Mouse (Mus musculus) embryonic facial prominence, embryonic 12.5 days (tissue): ENCODE data around the gene Mcm3. TPM values are rescaled to one million over a fixed set of nuclear protein-coding genes. Genes with fewer than 3 reads are reported as not detected.
"Not testable (repeated sequence)": the region's sequence is repeated elsewhere in the genome, so short reads cannot be mapped to it uniquely, and the experiment has no call there.

Source experiments
- ATAC-seq: fragments of 200-750 bp; cut with Nextera tagmentation; 2 replicates; pipeline ENCODE4 v1.8.0; 2017; ENCODE audit not compliant: insufficient number of reproducible peaks, insufficient read depth, low FRiP score, low TSS enrichment
- H3K27ac ChIP-seq: fragments of 300-500 bp; sonication (generic); 2 replicates; pipeline ENCODE4 v1.5.1; 2016; ENCODE audit warnings: mild to moderate bottlenecking
- H3K27me3 ChIP-seq: fragments of 300-500 bp; sonication (generic); 2 replicates; pipeline ENCODE4 v1.6.1; 2016; ENCODE audit warnings: mild to moderate bottlenecking, moderate library complexity
- H3K36me3 ChIP-seq: fragments of 300-500 bp; sonication (generic); 2 replicates; pipeline ENCODE4 v1.6.1; 2016; ENCODE audit warnings: mild to moderate bottlenecking
- H3K4me1 ChIP-seq: fragments of 300-500 bp; sonication (generic); 2 replicates; pipeline ENCODE4 v1.6.1; 2016
- H3K4me2 ChIP-seq: fragments of 300-500 bp; sonication (generic); replicated peaks from 2 replicates; pipeline ENCODE4 v1.6.1; 2016; ENCODE audit warnings: mild to moderate bottlenecking, moderate library complexity
- H3K4me3 ChIP-seq: fragments of 300-500 bp; sonication (generic); 2 replicates; pipeline ENCODE4 v1.5.1; 2016; ENCODE audit warnings: mild to moderate bottlenecking
- H3K9ac ChIP-seq: fragments of 300-500 bp; sonication (generic); 2 replicates; pipeline ENCODE4 v1.6.1; 2016; ENCODE audit warnings: mild to moderate bottlenecking, moderate library complexity
- H3K9me3 ChIP-seq: fragments of 300-500 bp; sonication (generic); 2 replicates; pipeline ENCODE4 v1.6.1; 2016; ENCODE audit warnings: mild to moderate bottlenecking, moderate library complexity
- WGBS: fragments of 180-500 bp; shearing (Covaris S2); methylation state at CpG from one replicate; pipeline ENCODE4 v1.1.7; 2016; 5-methylcytosine and 5-hydroxymethylcytosine counted together
- polyA plus RNA-seq: library from polyadenylated mRNA; unstranded; fragments of >200 nt; fragmentation: Nextera tagmentation; extraction: Ambion mirVana; gene quantifications from 2 replicates; pipeline ENCODE4 v1.2.1, GENCODE M21; 2016

Gene Mcm3
- polyA plus RNA-seq, 1 experiment from 2014 or later = 155 TPM

DNA sequence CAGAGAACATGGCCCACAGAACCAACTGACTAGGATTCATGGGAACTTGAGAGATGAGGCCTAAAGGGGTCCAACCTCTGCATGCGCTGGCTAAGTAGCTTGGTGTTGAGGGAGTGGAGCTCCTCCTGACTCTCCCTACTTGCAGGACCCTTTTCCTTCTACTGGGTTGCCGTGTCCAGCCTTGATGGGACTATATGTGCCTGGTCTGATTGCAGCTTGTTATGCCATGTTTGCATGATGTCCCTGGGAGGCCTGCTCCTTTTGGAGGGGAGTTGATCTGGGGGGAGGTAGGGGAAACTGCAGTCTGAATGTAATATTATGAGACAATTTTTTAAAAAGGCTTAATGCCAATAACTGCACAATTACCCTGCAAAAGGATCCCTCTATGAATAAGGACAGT is 18.8 kb downstream of the Mcm3 start:
- H3K27ac ChIP-seq = no peak overlapping the region
- H3K4me1 ChIP-seq = no peaks in the 10 kb centered on the region
- peaks cover 61% of the 10 kb centered on the region for H3K36me3 ChIP-seq
- H3K27me3 ChIP-seq = no peaks in the 10 kb centered on the region
- no peak overlapping the region for H3K9ac ChIP-seq
- no peak overlapping the region for H3K4me2 ChIP-seq
- WGBS = 90% methylated on average over 2 of the region's 2 CpGs
- no peak for ATAC-seq
- H3K9me3 ChIP-seq = no peaks in the 10 kb centered on the region
- no peak overlapping the region for H3K4me3 ChIP-seq

DNA sequence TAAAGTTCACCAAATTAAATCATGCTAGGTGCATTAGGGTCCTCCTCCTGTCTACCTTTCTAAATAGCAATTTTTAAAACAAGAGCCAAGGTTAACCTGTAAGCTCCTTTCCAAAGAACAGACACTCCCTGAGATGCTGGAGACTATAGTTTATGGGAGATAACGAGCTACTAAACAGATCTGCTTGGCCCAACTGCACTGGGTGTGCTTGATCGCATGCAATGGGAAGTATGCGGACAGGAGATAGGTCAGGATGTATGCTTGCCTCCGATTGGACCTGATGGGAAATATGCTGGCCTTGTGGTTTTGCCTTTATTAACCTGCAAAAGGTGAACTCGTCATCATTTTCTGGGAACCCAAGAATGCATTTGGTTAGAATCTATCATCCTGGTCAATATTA is 24.9 kb downstream of the Mcm3 start:
- Histone ChIP-seq H3K27me3 (no peaks in the 10 kb centered on the region), H3K27ac (no peak overlapping the region), H3K4me1 (no peaks in the 10 kb centered on the region), H3K36me3 (peaks cover 10% of the 10 kb centered on the region), H3K4me3 (no peak overlapping the region), H3K9me3 (no peaks in the 10 kb centered on the region), H3K9ac (no peak overlapping the region), H3K4me2 (no peak overlapping the region)
- 88% methylated on average over 5 of the region's 5 CpGs for WGBS
- ATAC-seq = no peak

DNA sequence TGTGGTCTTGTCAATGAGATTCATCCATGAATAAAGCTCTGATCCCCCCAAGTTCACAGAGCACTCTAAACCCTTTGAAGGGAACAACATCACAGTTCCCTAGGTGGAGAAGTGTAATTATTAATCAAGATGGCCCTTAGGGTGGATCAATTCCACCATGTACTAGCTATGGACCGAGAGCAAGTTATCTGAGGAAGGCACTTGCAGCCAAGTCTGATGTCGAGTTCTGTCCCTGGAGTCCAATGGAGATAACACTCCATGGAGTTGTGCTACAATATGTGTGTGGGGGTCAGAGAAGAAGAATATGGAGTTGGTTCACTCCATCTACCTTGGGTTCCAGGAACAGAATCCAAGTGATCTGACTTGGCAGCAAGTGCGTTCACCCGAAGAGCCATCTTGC is 25.4 kb downstream of the Mcm3 start:
- ATAC-seq = no peak

DNA sequence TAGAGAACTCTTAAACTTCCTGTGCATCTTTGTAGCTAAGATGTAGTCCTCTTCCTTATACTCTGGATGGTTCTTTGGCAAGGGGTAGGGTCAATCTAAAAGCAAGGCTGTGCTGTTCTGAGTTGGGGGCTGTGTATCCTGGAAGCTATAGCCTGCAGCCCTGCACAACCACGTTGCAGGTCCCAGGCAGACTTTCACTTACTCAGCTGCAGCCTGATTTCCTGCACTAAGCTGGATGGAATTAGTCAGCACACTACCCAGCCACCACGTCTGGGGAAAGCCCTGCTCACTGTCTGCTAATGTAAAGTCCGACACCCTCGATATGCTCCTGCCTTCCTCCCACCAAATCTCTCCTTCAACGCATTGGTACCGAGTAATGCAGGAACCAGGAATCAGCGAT is 28.7 kb downstream of the Mcm3 start:
- Histone ChIP-seq H3K36me3 (no peaks in the 10 kb centered on the region), H3K9me3 (no peaks in the 10 kb centered on the region), H3K27me3 (no peaks in the 10 kb centered on the region), H3K9ac (no peak overlapping the region), H3K4me1 (no peaks in the 10 kb centered on the region), H3K27ac (no peak overlapping the region), H3K4me2 (no peak overlapping the region), H3K4me3 (no peak overlapping the region)
- 70% methylated on average over 7 of the region's 7 CpGs for WGBS
- ATAC-seq = no peak

More for the DNA sequence above, 25.4 kb downstream of the Mcm3 start:
- Histone ChIP-seq H3K9me3 (no peaks in the 10 kb centered on the region), H3K9ac (no peak overlapping the region), H3K4me3 (no peak overlapping the region), H3K4me2 (no peak overlapping the region), H3K4me1 (no peaks in the 10 kb centered on the region), H3K36me3 (peaks cover 5% of the 10 kb centered on the region; the same call in 1 of the 2 replicates), H3K27me3 (no peaks in the 10 kb centered on the region), H3K27ac (no peak overlapping the region)
- 88% methylated on average over 4 of the region's 4 CpGs for WGBS

DNA sequence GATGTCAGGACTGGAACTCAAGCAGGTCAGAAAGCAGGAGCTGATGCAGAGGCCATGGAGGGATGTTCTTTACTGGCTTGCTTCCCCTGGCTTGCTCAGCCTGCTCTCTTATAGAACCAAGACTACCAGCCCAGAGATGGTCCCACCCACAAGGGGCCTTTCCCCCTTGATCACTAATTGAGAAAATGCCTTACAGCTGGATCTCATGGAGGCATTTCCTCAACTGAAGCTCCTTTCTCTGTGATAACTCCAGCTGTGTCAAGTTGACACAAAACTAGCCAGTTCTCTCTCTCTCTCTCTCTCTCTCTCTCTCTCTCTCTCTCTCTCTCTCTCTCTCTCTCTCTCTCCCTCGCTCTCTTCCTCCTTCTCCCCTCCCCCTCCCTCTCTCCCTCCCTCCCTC is 29.6 kb downstream of the Mcm3 start, which contains the start of gene Il17f:
TSS of gene Il17f (minus strand) at position 101 of the 400 bp plus-strand sequence.
- not testable (repeated sequence) for ATAC-seq

DNA sequence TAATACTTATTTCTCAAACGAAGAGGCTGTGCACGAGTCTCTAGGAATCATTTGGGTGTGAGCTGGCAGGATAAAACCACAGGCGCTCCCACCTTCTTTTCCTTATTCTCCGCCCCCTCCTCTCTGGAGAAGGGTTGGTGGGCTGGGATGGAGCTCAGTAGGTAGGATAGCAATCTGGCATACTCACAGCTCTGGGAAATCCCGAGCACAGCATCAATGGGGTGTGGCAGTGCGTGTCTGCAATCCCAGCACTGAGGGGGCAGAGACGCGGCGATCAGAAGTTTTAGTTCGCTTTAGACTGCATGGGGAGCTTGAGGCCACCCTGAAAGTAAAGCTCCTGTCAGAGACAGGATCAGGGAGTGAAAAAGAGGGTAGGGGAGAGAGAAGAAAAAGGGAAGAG is 31.7 kb downstream of the Mcm3 start:
- Histone ChIP-seq H3K4me2 (no peak overlapping the region), H3K36me3 (no peaks in the 10 kb centered on the region), H3K27me3 (no peaks in the 10 kb centered on the region)

More for the DNA sequence above, 29.6 kb downstream of the Mcm3 start, which contains the start of gene Il17f:
- no CpG with 5 or more reads among the region's 1 CpGs for WGBS
- H3K4me1 ChIP-seq, H3K27ac ChIP-seq, H3K4me3 ChIP-seq, H3K4me2 ChIP-seq, H3K9me3 ChIP-seq, H3K9ac ChIP-seq, H3K27me3 ChIP-seq, H3K36me3 ChIP-seq: not testable (repeated sequence)

DNA sequence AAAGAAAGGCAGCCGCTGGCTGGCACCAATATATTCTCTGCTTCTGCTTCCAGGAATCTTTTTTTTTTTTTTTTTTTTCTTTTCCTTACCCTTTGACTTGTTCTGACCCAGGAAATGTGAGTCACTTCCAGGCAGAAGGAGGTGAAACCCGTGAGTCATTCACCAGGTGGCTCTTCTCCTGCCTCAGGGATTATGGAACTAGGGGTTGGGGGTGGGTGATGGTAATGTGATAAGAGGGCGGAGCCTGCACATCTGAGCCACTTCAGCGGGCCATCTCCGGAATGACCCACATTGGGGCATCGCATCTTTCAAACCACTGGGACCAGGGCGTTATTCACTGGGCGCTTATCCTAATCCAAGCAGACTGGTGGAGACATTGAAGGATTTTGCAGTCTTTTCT is 33.1 kb downstream of the Mcm3 start:
- no peak overlapping the region for H3K27ac ChIP-seq
- H3K4me2 ChIP-seq = no peak overlapping the region
- WGBS = 43% methylated on average over 8 of the region's 8 CpGs
- no peaks in the 10 kb centered on the region for H3K4me1 ChIP-seq
- no peak overlapping the region for H3K9ac ChIP-seq
- no peaks in the 10 kb centered on the region for H3K36me3 ChIP-seq
- no peak overlapping the region for H3K4me3 ChIP-seq
- ATAC-seq = no peak
- H3K27me3 ChIP-seq = no peaks in the 10 kb centered on the region
- H3K9me3 ChIP-seq = no peaks in the 10 kb centered on the region

More for the DNA sequence above, 31.7 kb downstream of the Mcm3 start:
- H3K9me3 ChIP-seq = no peaks in the 10 kb centered on the region
- no peak overlapping the region for H3K27ac ChIP-seq
- WGBS = 56% methylated on average over 10 of the region's 10 CpGs
- H3K4me1 ChIP-seq = no peaks in the 10 kb centered on the region
- no peak for ATAC-seq
- no peak overlapping the region for H3K4me3 ChIP-seq
- no peak overlapping the region for H3K9ac ChIP-seq

DNA sequence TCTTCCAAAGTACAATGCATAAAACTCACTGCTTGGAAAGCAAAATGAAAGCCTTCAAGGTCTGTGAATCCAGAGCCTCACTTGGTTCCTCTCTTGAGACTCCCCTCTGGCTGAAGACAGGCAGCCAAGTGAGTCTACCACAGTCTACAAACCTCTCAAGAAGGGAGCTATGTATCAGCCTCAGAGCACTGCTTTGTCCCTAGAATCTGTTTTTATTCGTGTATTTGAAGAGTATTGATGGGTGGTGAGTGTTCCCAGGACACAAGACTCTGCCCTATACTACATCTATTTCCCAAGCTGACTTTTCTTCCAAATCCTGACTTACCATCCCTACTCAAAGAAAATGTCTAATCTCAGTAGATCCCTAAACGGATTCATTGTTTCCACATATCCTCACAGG is 41.7 kb downstream of the Mcm3 start:
- 70% methylated on average over 2 of the region's 2 CpGs for WGBS
- Histone ChIP-seq H3K27me3 (no peaks in the 10 kb centered on the region), H3K36me3 (no peaks in the 10 kb centered on the region), H3K9ac (no peak overlapping the region), H3K4me1 (no peaks in the 10 kb centered on the region), H3K27ac (no peak overlapping the region), H3K4me2 (no peak overlapping the region), H3K4me3 (no peak overlapping the region), H3K9me3 (no peaks in the 10 kb centered on the region)
- no peak for ATAC-seq

DNA sequence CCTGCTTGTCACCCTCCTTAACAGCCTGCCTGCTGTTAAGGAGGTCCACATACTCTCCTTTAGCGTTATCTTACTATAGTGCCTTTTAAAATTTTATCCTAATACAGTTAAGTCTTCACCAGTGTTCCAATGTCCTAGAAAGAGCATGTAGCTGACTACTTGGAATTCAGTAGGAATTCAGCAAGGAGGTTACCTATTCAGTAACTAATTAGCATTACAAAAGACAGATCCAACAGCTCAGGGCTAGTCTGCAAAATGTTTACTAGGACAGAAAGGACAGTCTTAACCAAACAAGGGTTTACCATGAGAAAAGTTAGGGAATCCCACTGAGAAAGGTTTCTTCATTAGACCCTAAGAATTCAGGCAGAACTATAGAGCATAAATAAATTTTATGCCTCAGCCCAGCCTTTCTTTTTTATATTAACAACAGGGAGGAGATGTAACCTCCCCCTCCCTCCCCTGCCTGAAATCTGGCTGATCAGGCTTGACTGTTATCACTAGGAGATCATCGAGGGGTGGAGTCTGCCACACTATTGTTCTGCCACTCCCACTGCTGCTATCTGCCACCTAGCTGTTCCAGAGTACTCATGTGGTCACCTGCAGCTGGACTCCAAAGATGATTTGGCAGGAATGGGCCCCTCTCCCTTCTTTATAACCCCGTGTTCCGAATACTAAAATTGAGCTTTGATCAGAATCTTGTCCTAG is 45.9 kb downstream of the Mcm3 start:
- ATAC-seq, H3K4me1 ChIP-seq, H3K36me3 ChIP-seq, H3K27ac ChIP-seq, H3K27me3 ChIP-seq, H3K4me2 ChIP-seq, H3K9me3 ChIP-seq, H3K9ac ChIP-seq, H3K4me3 ChIP-seq: not testable (repeated sequence)
- WGBS = 88% methylated on average over 4 of the region's 4 CpGs

DNA sequence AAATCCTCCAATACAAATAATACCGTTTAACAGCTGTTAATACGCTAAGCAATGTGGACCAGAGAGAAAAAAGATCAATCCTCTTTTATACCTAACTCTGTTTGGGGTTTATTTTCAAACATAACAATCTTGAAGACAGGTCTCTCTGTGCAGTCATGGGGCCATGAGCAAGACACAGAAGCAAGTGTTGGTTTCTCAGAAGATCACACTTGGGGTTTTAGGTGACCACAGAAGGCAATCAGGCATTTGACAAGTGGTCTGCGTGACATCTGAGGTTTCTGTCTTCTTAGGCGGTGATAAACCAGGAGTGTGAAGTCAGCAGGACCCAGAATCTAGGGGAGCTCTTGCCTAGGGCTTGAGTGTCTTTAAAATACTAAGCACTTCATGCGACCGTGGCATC is 53.6 kb downstream of the Mcm3 start:
- no peak overlapping the region for H3K4me3 ChIP-seq
- H3K9me3 ChIP-seq = no peaks in the 10 kb centered on the region
- H3K27me3 ChIP-seq = no peaks in the 10 kb centered on the region
- no peaks in the 10 kb centered on the region for H3K4me1 ChIP-seq
- ATAC-seq = no peak
- H3K36me3 ChIP-seq = no peaks in the 10 kb centered on the region
- H3K27ac ChIP-seq = no peak overlapping the region
- WGBS = 81% methylated on average over 6 of the region's 6 CpGs
- no peak overlapping the region for H3K4me2 ChIP-seq
- no peak overlapping the region for H3K9ac ChIP-seq

DNA sequence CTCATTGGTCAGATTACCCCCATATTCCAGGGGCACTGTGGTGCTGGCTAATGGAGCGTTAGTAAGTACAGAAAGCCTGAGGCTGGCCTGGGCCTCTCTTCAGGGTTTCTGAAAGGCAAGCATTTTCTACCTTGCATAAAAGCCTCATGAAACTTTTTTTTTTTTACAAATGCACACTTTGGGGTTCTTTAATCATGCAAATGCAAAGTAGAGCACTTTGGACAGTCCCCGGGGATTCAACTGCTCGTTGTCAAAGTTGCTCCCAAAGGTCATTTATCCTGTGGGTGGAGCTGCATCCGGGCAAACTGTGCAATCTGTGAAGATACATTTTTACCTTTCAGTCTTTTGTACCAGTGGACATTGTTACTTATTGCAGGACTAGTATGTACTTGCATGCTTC is 58.7 kb downstream of the Mcm3 start:
- no peak for ATAC-seq
- Histone ChIP-seq H3K4me1 (no peaks in the 10 kb centered on the region), H3K4me2 (no peak overlapping the region), H3K9ac (no peak overlapping the region), H3K27ac (no peak overlapping the region), H3K9me3 (no peaks in the 10 kb centered on the region), H3K36me3 (no peaks in the 10 kb centered on the region), H3K27me3 (no peaks in the 10 kb centered on the region), H3K4me3 (no peak overlapping the region)
- WGBS = 64% methylated on average over 4 of the region's 4 CpGs

DNA sequence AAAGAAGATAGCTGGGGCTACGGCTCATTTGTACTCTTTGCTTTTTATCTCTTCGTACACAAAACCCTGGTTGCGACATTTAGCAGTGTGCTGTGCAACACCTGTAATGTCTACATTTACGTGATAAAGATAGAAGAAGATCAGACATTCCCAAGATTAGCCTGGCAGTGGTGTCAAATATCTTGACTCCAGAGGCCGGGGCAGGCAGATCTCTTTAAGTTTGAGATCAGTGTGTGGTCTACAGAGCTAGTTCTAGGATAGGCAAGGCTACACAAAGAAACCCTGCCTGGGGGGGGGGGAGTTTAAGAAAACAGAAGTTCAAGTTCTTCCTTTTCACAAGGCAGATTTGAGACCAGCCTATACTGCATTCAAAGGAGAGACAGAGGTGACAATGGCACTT is 59.8 kb downstream of the Mcm3 start:
- WGBS = 87% methylated on average over 5 of the region's 5 CpGs
- Histone ChIP-seq H3K27me3 (no peaks in the 10 kb centered on the region), H3K27ac (no peak overlapping the region), H3K4me1 (no peaks in the 10 kb centered on the region), H3K9me3 (no peaks in the 10 kb centered on the region), H3K36me3 (no peaks in the 10 kb centered on the region), H3K4me2 (no peak overlapping the region), H3K4me3 (no peak overlapping the region), H3K9ac (no peak overlapping the region)
- ATAC-seq = no peak
